Mouse (Mus musculus): ENCODE measurements around the gene Cflar. TPM values are rescaled to one million over a fixed set of nuclear protein-coding genes. Genes with fewer than 3 reads are reported as not detected.
"Not testable (repeated sequence)": the region's sequence is repeated elsewhere in the genome, so short reads cannot be mapped to it uniquely, and the experiment has no call there.

Cflar gene
- total and polyA plus RNA-seq, 3 experiments: 35.7 to 81.1 (median 49.2) TPM

DNA sequence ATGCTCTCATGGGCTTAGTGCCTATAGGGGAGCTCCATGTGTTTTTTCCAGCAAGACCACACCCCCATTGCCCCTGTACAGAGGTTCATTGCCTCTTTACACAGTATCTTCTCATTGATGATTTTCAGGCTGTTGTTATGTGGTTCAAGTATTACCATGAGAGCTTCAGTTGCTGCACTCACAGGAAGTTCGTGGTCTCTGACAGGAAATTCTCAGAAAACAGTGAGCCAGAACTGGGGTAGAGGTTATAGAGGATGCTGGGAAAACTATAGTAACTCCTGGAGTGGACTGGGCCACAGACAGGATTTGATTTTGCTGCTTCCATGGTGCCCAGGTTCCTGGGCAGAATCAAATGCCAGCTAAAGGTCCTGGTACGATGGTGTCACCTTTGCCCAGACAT, 86.1 kb downstream of the Cflar start (continued):
- no peak for TF ChIP-seq MYC (IDR thresholded peaks at IDR 0.05; ENCODE audit: low read depth, low read length)
- no peak for TF ChIP-seq CHD1 (IDR thresholded peaks at IDR 0.05; ENCODE audit: low read depth, low read length)
- TF ChIP-seq TBP (conservative IDR thresholded peaks at IDR 0.05; ENCODE audit: low read depth, low read length): 0 out of 2 replicates have a peak, but pooled peaks have one; percentile 18
- no peak; the same call in 1 of the 2 replicates for TF ChIP-seq ETS1 (conservative IDR thresholded peaks at IDR 0.05; ENCODE audit: low read depth, low read length)
- TF ChIP-seq JUND (conservative IDR thresholded peaks at IDR 0.05; ENCODE audit: low read depth, low read length): no peak
- peak; percentile 58 for TF ChIP-seq HCFC1 (IDR thresholded peaks at IDR 0.05; ENCODE audit: low read depth, low read length)
- TF ChIP-seq RAD21 (IDR thresholded peaks at IDR 0.05; ENCODE audit: low read depth, low read length): no peak
- TF ChIP-seq NRF1 (IDR thresholded peaks at IDR 0.05; ENCODE audit: low read depth, low read length): no peak
- peak; percentile 48; the same call in 1 of the 2 replicates for TF ChIP-seq SIN3A (IDR thresholded peaks at IDR 0.05; ENCODE audit: low read length)
- TF ChIP-seq CHD2 (IDR thresholded peaks at IDR 0.05; ENCODE audit: low read length): no peak
- TF ChIP-seq MXI1 (IDR thresholded peaks at IDR 0.05; ENCODE audit: low read depth, low read length): peak; percentile 75; the same call in 1 of the 2 replicates
- TF ChIP-seq MAX (IDR thresholded peaks at IDR 0.05; ENCODE audit: low read length): no peak
- TF ChIP-seq ELF1 (IDR thresholded peaks at IDR 0.05; ENCODE audit: low read depth, low read length): 0 out of 2 replicates have a peak, but pooled peaks have one; percentile 27
- TF ChIP-seq TCF12 (IDR thresholded peaks at IDR 0.05; ENCODE audit: low read depth, low read length): no peak

DNA sequence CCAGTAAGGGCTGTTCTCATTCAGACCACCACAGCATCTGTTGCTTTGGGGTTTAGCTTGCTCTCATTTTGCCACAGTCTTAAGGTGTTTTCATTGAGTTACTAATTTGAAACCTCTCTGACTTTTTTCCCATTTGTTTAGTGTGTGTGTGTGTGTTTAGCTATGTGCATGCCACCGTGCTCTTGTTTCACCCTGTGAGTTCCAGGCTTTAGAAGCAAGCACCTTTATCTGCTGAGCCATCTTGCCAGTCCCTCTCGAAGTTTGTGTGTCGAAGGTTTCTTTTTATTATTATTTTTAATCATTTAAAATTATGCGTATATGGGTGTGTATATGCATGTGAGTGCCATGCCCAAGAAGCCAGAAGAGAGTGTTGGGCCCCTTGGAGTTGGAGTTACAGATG, 87.6 kb downstream of the Cflar start:
- TF ChIP-seq RAD21 (IDR thresholded peaks at IDR 0.05; ENCODE audit: low read depth, low read length): no peak
- TF ChIP-seq ZNF384 (IDR thresholded peaks at IDR 0.05; ENCODE audit: low read depth, low read length): no peak
- no peak for TF ChIP-seq MYC (IDR thresholded peaks at IDR 0.05; ENCODE audit: low read depth, low read length)
- TF ChIP-seq E2F4 (IDR thresholded peaks at IDR 0.05; ENCODE audit: insufficient replicate concordance, low read depth, low read length): no peak
- TF ChIP-seq USF2 (conservative IDR thresholded peaks at IDR 0.05; ENCODE audit: low read depth, low read length): no peak
- TF ChIP-seq EP300 (IDR thresholded peaks at IDR 0.05; ENCODE audit: low read length): no peak
- no peak for TF ChIP-seq SIN3A (IDR thresholded peaks at IDR 0.05; ENCODE audit: low read length)
- TF ChIP-seq ZKSCAN1 (IDR thresholded peaks at IDR 0.05; ENCODE audit: borderline replicate concordance, low read depth, low read length): no peak
- no peak for TF ChIP-seq CTCF (conservative IDR thresholded peaks at IDR 0.05 in 1 of 2, IDR thresholded peaks at IDR 0.05 in 1 of 2; ENCODE audit: low read depth in 2 of 2, low read length in 2 of 2)
- Histone ChIP-seq H3K79me2 (replicated peaks; ENCODE audit: control insufficient read depth, extremely low read depth, insufficient read depth, poor library complexity, severe bottlenecking) (peaks cover 46% of the 10 kb centered on the region), H3K27ac (ENCODE audit: insufficient read depth, low read depth) (no peak overlapping the region), H3K27me3 (replicated peaks) (no peaks in the 10 kb centered on the region), H3K9ac (ENCODE audit: insufficient read depth, low read depth) (no peak overlapping the region), H3K9me3 (replicated peaks; ENCODE audit: low read length) (peaks cover 5% of the 10 kb centered on the region), H3K4me3 (replicated peaks in 1 of 3; ENCODE audit: low read depth in 2 of 3, low read length in 2 of 3, poor library complexity in 1 of 3) (no peak overlapping the region), H3K4me1 (ENCODE audit: control insufficient read depth in 1 of 2, insufficient read depth in 2 of 2) (peaks cover 3 to 25% of the 10 kb centered on the region in 2 experiments), H3K4me2 (ENCODE audit: insufficient read depth, low read depth, poor library complexity, severe bottlenecking) (no peak overlapping the region), H3K36me3 (replicated peaks in 1 of 2; ENCODE audit: control insufficient read depth in 1 of 2, insufficient read depth in 1 of 2, low read length in 1 of 2) (peaks cover 10 to 22% of the 10 kb centered on the region in 2 experiments)
- in situ Hi-C loops (cut with MboI; ENCODE audit: low pct_ligation_motif_present, low pct_unique_long_range_greater_than_20kb, low sequenced_read_pairs): loop anchor here (25.0 kb wide), 1 partner anchor 438 kb away; the partner anchor contains the start of gene Als2
- DNase-seq (ENCODE audit: extremely low read depth): no peak
- dilution Hi-C loops (cut with MboI; ENCODE audit: extremely low pct_ligation_motif_present, extremely low pct_unique_long_range_greater_than_20kb, low sequenced_read_pairs): no loop called here

DNA sequence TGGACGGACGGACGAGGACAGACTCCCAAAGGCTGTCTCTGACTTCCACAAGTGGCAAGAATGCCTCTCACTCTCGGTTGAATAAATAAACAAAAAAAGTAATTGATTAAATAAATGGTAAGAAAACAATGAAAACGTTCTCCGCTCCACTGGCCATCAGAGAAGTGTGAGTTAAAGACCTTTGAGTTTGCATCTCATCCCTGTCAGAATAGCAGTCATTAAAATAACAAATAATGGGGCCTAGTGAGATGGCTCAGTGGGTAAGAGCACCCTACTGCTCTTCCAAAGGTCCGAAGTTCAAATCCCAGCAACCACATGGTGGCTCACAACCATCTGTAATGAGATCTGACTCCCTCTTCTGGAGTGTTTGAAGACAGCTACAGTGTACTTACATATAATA, 89.3 kb downstream of the Cflar start:
- dilution Hi-C loops (cut with MboI; ENCODE audit: extremely low pct_ligation_motif_present, extremely low pct_unique_long_range_greater_than_20kb, low sequenced_read_pairs); H3K9ac ChIP-seq (ENCODE audit: insufficient read depth, low read depth); H3K27ac ChIP-seq (ENCODE audit: insufficient read depth, low read depth); H3K9me3 ChIP-seq (replicated peaks; ENCODE audit: low read length); DNase-seq (ENCODE audit: extremely low read depth); H3K4me2 ChIP-seq (ENCODE audit: insufficient read depth, low read depth, poor library complexity, severe bottlenecking); H3K27me3 ChIP-seq (replicated peaks); H3K4me3 ChIP-seq (replicated peaks in 1 of 3; ENCODE audit: low read depth in 2 of 3, low read length in 2 of 3, poor library complexity in 1 of 3): not testable (repeated sequence)
- Histone ChIP-seq H3K79me2 (replicated peaks; ENCODE audit: control insufficient read depth, extremely low read depth, insufficient read depth, poor library complexity, severe bottlenecking) (peaks cover 55% of the 10 kb centered on the region), H3K36me3 (replicated peaks in 1 of 2; ENCODE audit: control insufficient read depth in 1 of 2, insufficient read depth in 1 of 2, low read length in 1 of 2) (peaks cover 14 to 26% of the 10 kb centered on the region in 2 experiments), H3K4me1 (ENCODE audit: control insufficient read depth in 1 of 2, insufficient read depth in 2 of 2) (peaks cover 7 to 23% of the 10 kb centered on the region in 2 experiments)
- in situ Hi-C loops (cut with MboI; ENCODE audit: low pct_ligation_motif_present, low pct_unique_long_range_greater_than_20kb, low sequenced_read_pairs): loop anchor here (10.0 kb wide), 1 partner anchor 94 kb away; no protein-coding TSS in a partner anchor

Measured in CH12.LX (cell line).